Mouse (Mus musculus) hindbrain, embryonic 11.5 days (tissue): ENCODE data around the gene G3bp2. TPM values are rescaled to one million over a fixed set of nuclear protein-coding genes. Genes with fewer than 3 reads are reported as not detected.

ENCODE experiments used
- ATAC-seq: fragments of 200-750 bp; cut with Nextera tagmentation; 2 replicates; pipeline ENCODE4 v1.8.0; 2017; ENCODE audit warnings: mild to moderate bottlenecking, moderate TSS enrichment, moderate library complexity; ENCODE audit not compliant: low FRiP score
- DNase-seq: peaks from one replicate; pipeline ENCODE4 v3.0.0-alpha.2; 2015; ENCODE audit warnings: low spot score
- H3K27ac ChIP-seq: fragments of 300-500 bp; sonication (generic); 2 replicates; pipeline ENCODE4 v1.5.1; 2014; ENCODE audit warnings: mild to moderate bottlenecking, low read depth, low read length
- H3K27me3 ChIP-seq: fragments of 300-500 bp; sonication (generic); 2 replicates; pipeline ENCODE4 v1.6.1; 2014; ENCODE audit warnings: mild to moderate bottlenecking, low read length, moderate library complexity, mixed read lengths; ENCODE audit not compliant: control insufficient read depth, insufficient read depth
- H3K36me3 ChIP-seq: fragments of 300-500 bp; sonication (generic); 2 replicates; pipeline ENCODE4 v1.6.1; 2014; ENCODE audit warnings: mild to moderate bottlenecking, low read length, moderate library complexity, mixed read lengths; ENCODE audit not compliant: control insufficient read depth, insufficient read depth
- H3K4me1 ChIP-seq: fragments of 300-500 bp; sonication (generic); replicated peaks from 2 replicates; pipeline ENCODE4 v1.6.1; 2014; ENCODE audit warnings: low read length, mixed read lengths; ENCODE audit not compliant: control insufficient read depth, insufficient read depth
- H3K4me2 ChIP-seq: fragments of 300-500 bp; sonication (generic); replicated peaks from 2 replicates; pipeline ENCODE4 v1.6.1; 2014; ENCODE audit warnings: mild to moderate bottlenecking, low read depth, low read length
- H3K4me3 ChIP-seq: fragments of 300-500 bp; sonication (generic); 2 replicates; pipeline ENCODE4 v1.5.1; 2014; ENCODE audit warnings: low read depth, low read length
- H3K9ac ChIP-seq: fragments of 300-500 bp; sonication (generic); 2 replicates; pipeline ENCODE4 v1.6.1; 2014; ENCODE audit warnings: low read depth, low read length
- H3K9me3 ChIP-seq: fragments of 300-500 bp; sonication (generic); 2 replicates; pipeline ENCODE4 v1.6.1; 2016; ENCODE audit warnings: low read length; ENCODE audit not compliant: control insufficient read depth
- WGBS: fragments of 180-500 bp; shearing (Covaris S2); extraction: QIAGEN DNeasy Blood & Tissue Kit; methylation state at CpG from one replicate; pipeline ENCODE4 v1.1.7; 2014; 5-methylcytosine and 5-hydroxymethylcytosine counted together
- polyA plus RNA-seq: library from polyadenylated mRNA; unstranded; fragments of >200 nt; fragmentation: Nextera tagmentation; extraction: Ambion mirVana; gene quantifications from 2 replicates; pipeline ENCODE4 v1.2.1, GENCODE M21; 2014

Gene G3bp2
- polyA plus RNA-seq, 1 experiment from 2014 or later: 359 TPM

DNA sequence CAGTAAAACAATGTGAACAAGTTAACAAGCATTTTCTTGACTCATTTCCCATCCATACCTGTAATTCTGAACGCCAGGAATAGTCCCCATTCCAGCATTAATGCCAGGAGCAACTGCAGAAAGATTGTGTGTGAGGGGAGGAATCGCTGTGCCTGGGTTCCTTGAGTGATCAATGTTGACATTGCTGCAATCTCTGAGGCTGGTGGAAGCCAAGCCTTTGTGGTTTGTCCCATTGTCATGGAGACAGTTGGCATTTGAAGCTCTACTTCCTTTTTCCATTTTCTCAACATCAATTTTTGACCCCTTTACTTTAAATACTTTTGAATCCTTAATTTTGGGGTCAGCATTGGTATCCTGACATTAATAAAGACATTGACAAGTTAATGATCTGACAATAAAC is 63.6 kb downstream of the G3bp2 start:
- WGBS: 77% methylated on average over 2 of the region's 2 CpGs

GRCm38 (mm10) chr5:92011756-92012155 is 71.8 kb downstream of the G3bp2 start:
- DNase-seq (no peak), ATAC-seq (no peak)
- H3K9ac ChIP-seq: no peak overlapping the region
- no peak overlapping the region for H3K4me3 ChIP-seq
- no peak overlapping the region for H3K27ac ChIP-seq
- H3K27me3 ChIP-seq: no peaks in the 10 kb centered on the region
- no peaks in the 10 kb centered on the region for H3K4me1 ChIP-seq
- no peaks in the 10 kb centered on the region for H3K36me3 ChIP-seq
- H3K9me3 ChIP-seq: no peaks in the 10 kb centered on the region
- WGBS: 85% methylated on average over 7 of the region's 7 CpGs
- no peak overlapping the region for H3K4me2 ChIP-seq

More for the DNA sequence above, 63.6 kb downstream of the G3bp2 start:
- no peak overlapping the region for H3K27ac ChIP-seq
- H3K4me3 ChIP-seq: no peak overlapping the region
- H3K4me2 ChIP-seq: no peak overlapping the region
- ATAC-seq: no peak
- H3K4me1 ChIP-seq: no peaks in the 10 kb centered on the region
- H3K9me3 ChIP-seq: no peaks in the 10 kb centered on the region
- no peaks in the 10 kb centered on the region for H3K27me3 ChIP-seq
- H3K36me3 ChIP-seq: no peaks in the 10 kb centered on the region
- no peak for DNase-seq
- H3K9ac ChIP-seq: no peak overlapping the region

DNA sequence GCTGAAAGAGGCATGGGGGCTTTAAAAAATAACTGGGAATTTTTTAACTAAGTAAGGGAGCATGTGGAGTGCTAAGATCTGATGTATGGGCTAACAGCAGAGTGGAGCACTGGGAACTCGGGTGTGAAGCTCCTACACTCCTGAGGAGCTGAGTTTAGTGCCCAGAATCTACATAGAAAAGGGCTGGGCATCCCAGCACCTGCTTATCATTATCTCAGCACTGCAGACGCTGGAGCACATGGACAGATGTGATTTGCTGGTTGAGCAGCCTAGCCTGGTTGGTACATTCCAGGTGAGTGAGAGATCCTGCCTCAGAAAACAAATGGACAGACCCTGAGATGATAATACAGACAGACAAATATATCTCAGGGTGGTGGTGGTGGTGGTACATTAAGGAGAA is 73.7 kb downstream of the G3bp2 start:
- 61% methylated on average over 2 of the region's 2 CpGs for WGBS
- no peak for DNase-seq
- no peak overlapping the region for H3K4me3 ChIP-seq
- ATAC-seq: no peak
- no peaks in the 10 kb centered on the region for H3K27me3 ChIP-seq
- H3K36me3 ChIP-seq: no peaks in the 10 kb centered on the region
- no peak overlapping the region for H3K4me2 ChIP-seq
- H3K9ac ChIP-seq: no peak overlapping the region
- H3K27ac ChIP-seq: no peak overlapping the region
- no peaks in the 10 kb centered on the region for H3K9me3 ChIP-seq
- H3K4me1 ChIP-seq: no peaks in the 10 kb centered on the region

- 70% methylated on average over 2 of the region's 2 CpGs for WGBS
- Histone ChIP-seq H3K4me1 (no peaks in the 10 kb centered on the region), H3K4me3 (no peak overlapping the region), H3K4me2 (no peak overlapping the region), H3K36me3 (no peaks in the 10 kb centered on the region), H3K27me3 (no peaks in the 10 kb centered on the region), H3K9me3 (no peaks in the 10 kb centered on the region), H3K9ac (no peak overlapping the region), H3K27ac (no peak overlapping the region)
- DNase-seq (peak; percentile 41), ATAC-seq (peak; percentile 47; the same call in 1 of the 2 replicates)
These were observed 80.5 kb downstream of the G3bp2 start for GRCm38 (mm10) chr5:92003011-92003410.

Other genes with a start within 250 kb of the G3bp2 start
- 46.0 and 58.4 TPM in 2 replicates for gene Rchy1, start 120.7 kb downstream of the G3bp2 start, polyA plus RNA-seq
- gene Odaph, start 96.2 kb downstream of the G3bp2 start, polyA plus RNA-seq: not detected in 2 replicates
- 1.4 and 1.7 TPM in 2 replicates for gene Cdkl2, start 39.8 kb downstream of the G3bp2 start, polyA plus RNA-seq
- 31.3 and 34.1 TPM in 2 replicates for gene Uso1, start 54.2 kb upstream of the G3bp2 start, polyA plus RNA-seq
- gene U90926, start 131.7 kb upstream of the G3bp2 start, polyA plus RNA-seq: not detected in 2 replicates
- 0.53 TPM in 1 of 2 replicates, not detected in the other for gene Ppef2, start 172.6 kb upstream of the G3bp2 start, polyA plus RNA-seq
- gene Naaa, start 194.5 kb upstream of the G3bp2 start, polyA plus RNA-seq: 4.7 and 5.5 TPM in 2 replicates
- 36.3 and 49.1 TPM in 2 replicates for gene Sdad1, start 226.8 kb upstream of the G3bp2 start, polyA plus RNA-seq
- gene Cxcl9, start 244.4 kb upstream of the G3bp2 start, polyA plus RNA-seq: not detected in 2 replicates
- 3.4 and 3.6 TPM in 2 replicates for gene Art3, start 248.1 kb upstream of the G3bp2 start, polyA plus RNA-seq